Mouse (Mus musculus): Measurements from ENCODE around the gene Lgals2. TPM values are rescaled to one million over a fixed set of nuclear protein-coding genes. Genes with fewer than 3 reads are reported as not detected.
A peak's percentile ranks its signal among the peaks of the same experiment; 100 is the strongest.
"Not testable (repeated sequence)": the region's sequence is repeated elsewhere in the genome, so short reads cannot be mapped to it uniquely, and the experiment has no call there.

Gene Lgals2
- total and polyA plus RNA-seq, 3 experiments: not detected

DNA sequence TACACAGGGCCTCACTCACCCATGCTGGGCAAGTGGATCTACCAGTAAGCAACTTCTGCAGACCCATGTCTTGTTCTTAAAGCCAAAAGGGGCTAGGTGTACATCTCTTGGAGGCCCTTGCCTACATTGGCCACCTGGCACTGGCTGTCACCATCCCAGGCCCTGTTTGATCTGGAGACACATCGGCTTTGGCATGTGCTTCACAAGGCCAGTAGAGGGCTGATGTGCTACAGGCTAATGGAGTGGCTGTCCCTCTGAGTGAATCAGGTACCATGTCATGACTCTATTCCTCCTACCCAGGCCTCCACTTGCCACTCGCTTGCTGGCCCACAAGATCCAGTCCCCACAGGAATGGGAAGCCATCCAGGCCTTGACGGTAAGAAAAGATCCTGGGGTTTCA, 26.5 kb upstream of the Lgals2 start:
- Histone ChIP-seq H3K27me3 (ENCODE audit: control insufficient read depth in 1 of 2, insufficient read depth in 2 of 2, low read length in 2 of 2) (no peaks in the 10 kb centered on the region), H3K36me3 (ENCODE audit: control insufficient read depth in 1 of 2, insufficient read depth in 2 of 2, low read length in 2 of 2) (peaks cover 0 to 5% of the 10 kb centered on the region in 2 experiments; a peak in 2 of 4 replicates), H3K9ac (ENCODE audit: control insufficient read depth, low read depth, low read length, poor library complexity, severe bottlenecking) (no peak overlapping the region), H3K4me3 (ENCODE audit: control insufficient read depth in 1 of 2, insufficient read depth in 1 of 2, low read depth in 2 of 2, low read length in 2 of 2) (no peak overlapping the region), H3K9me3 (replicated peaks; ENCODE audit: insufficient read depth, low read length) (no peaks in the 10 kb centered on the region), H3K27ac (ENCODE audit: control insufficient read depth, low read depth, low read length) (no peak overlapping the region), H3K4me1 (ENCODE audit: control insufficient read depth in 1 of 2, insufficient read depth in 2 of 2, low read length in 2 of 2) (peaks cover 0 to 6% of the 10 kb centered on the region in 2 experiments; a peak in 2 of 4 replicates), H3K79me2 (ENCODE audit: control insufficient read depth, insufficient read depth, low read length, poor library complexity) (peaks cover 9% of the 10 kb centered on the region)
- TF ChIP-seq SMC3 (IDR thresholded peaks at IDR 0.05; ENCODE audit: low read depth, low read length): no peak
- DNase-seq (ENCODE audit: low read depth, low spot score): no peak

DNA sequence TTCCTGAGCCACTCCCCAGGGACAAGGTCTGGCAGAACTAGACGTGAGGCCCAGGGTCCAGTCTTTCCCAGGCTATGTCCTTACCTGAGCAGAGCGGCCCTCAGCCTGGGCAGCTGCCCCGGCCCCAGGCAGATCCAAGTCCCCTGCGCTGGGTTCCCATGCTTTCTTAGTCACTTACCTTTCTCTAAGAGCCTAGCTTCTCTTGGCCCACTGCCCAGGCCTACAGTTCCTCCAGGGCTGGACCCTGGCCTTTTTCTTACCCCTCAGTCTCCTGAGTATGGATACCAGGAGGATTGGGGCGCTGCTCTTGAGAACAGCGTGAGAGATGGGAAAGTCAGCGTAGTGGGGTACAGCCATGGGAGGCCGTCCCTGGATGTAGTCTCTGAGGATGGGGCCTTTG, 25.1 kb upstream of the Lgals2 start:
- Histone ChIP-seq H3K79me2 (ENCODE audit: control insufficient read depth, insufficient read depth, low read length, poor library complexity) (peaks cover 9% of the 10 kb centered on the region), H3K27ac (ENCODE audit: control insufficient read depth, low read depth, low read length) (no peak overlapping the region), H3K4me3 (ENCODE audit: control insufficient read depth in 1 of 2, insufficient read depth in 1 of 2, low read depth in 2 of 2, low read length in 2 of 2) (no peak overlapping the region), H3K4me1 (ENCODE audit: control insufficient read depth in 1 of 2, insufficient read depth in 2 of 2, low read length in 2 of 2) (peaks cover 0 to 6% of the 10 kb centered on the region in 2 experiments; a peak in 2 of 4 replicates), H3K9ac (ENCODE audit: control insufficient read depth, low read depth, low read length, poor library complexity, severe bottlenecking) (no peak overlapping the region), H3K27me3 (ENCODE audit: control insufficient read depth in 1 of 2, insufficient read depth in 2 of 2, low read length in 2 of 2) (no peaks in the 10 kb centered on the region), H3K36me3 (ENCODE audit: control insufficient read depth in 1 of 2, insufficient read depth in 2 of 2, low read length in 2 of 2) (peaks cover 0 to 8% of the 10 kb centered on the region in 2 experiments; a peak in 2 of 4 replicates), H3K9me3 (replicated peaks; ENCODE audit: insufficient read depth, low read length) (no peaks in the 10 kb centered on the region)
- TF ChIP-seq RAD21 (IDR thresholded peaks at IDR 0.05; ENCODE audit: low read depth, low read length) (no peak), USF1 (IDR thresholded peaks at IDR 0.05; ENCODE audit: low read depth, low read length) (no peak), BHLHE40 (IDR thresholded peaks at IDR 0.05; ENCODE audit: borderline replicate concordance, low read depth, low read length) (no peak), ETS1 (IDR thresholded peaks at IDR 0.05; ENCODE audit: low read depth, low read length) (no peak)
- DNase-seq (ENCODE audit: low read depth, low spot score): no peak

DNA sequence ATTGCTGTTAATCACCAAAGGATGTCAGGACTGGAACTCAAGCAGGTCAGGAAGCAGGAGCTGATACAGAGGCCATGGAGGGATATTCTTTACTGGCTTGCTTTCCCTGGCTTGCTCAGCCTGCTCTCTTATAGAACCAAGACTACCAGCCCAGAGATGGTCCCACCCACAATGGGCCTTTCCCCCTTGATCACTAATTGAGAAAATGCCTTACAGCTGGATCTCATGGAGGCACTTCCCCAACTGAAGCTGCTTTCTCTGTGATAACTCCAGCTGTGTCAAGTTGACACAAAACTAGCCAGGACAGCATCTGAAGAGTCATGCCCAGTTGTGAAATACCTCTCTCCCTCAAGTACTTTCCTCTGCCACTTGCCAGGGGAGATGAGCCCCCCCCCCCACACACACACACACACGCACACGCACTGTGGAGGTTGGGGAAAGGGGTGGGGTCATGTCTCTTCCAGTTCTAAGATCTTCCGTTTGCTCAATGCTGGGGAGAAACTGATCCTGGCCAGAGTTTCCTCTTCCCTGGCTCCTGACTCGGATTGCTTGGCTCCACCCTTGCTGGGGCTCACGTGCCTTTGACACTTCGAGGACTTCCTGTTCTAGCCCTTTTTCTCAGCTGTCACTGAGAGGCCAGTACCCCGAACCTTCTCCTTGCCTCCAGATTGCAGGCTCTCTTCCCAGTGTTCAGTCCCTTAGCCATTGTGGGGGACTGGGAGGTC, 23.6 kb upstream of the Lgals2 start:
- not testable (repeated sequence) for H3K27me3 ChIP-seq (ENCODE audit: control insufficient read depth in 1 of 2, insufficient read depth in 2 of 2, low read length in 2 of 2); H3K4me3 ChIP-seq (ENCODE audit: control insufficient read depth in 1 of 2, insufficient read depth in 1 of 2, low read depth in 2 of 2, low read length in 2 of 2); H3K9ac ChIP-seq (ENCODE audit: control insufficient read depth, low read depth, low read length, poor library complexity, severe bottlenecking); H3K79me2 ChIP-seq (ENCODE audit: control insufficient read depth, insufficient read depth, low read length, poor library complexity); H3K9me3 ChIP-seq (replicated peaks; ENCODE audit: insufficient read depth, low read length); H3K4me1 ChIP-seq (ENCODE audit: control insufficient read depth in 1 of 2, insufficient read depth in 2 of 2, low read length in 2 of 2); H3K36me3 ChIP-seq (ENCODE audit: control insufficient read depth in 1 of 2, insufficient read depth in 2 of 2, low read length in 2 of 2); H3K27ac ChIP-seq (ENCODE audit: control insufficient read depth, low read depth, low read length)
- DNase-seq (ENCODE audit: low read depth, low spot score): peak; percentile 58
- TF ChIP-seq ELF1 (IDR thresholded peaks at IDR 0.05; ENCODE audit: low read depth, low read length): peak; percentile 22; the same call in 1 of the 2 replicates
- peak; percentile 78 for TF ChIP-seq USF1 (IDR thresholded peaks at IDR 0.05; ENCODE audit: low read depth, low read length)
- peak; percentile 60 for TF ChIP-seq SIN3A (IDR thresholded peaks at IDR 0.05; ENCODE audit: low read length)
- peak; percentile 93 for TF ChIP-seq BHLHE40 (IDR thresholded peaks at IDR 0.05; ENCODE audit: borderline replicate concordance, low read depth, low read length)
- TF ChIP-seq MXI1 (IDR thresholded peaks at IDR 0.05; ENCODE audit: low read depth, low read length): peak; percentile 71
- peak; percentile 80 for TF ChIP-seq MAX (IDR thresholded peaks at IDR 0.05; ENCODE audit: low read length)
